Mouse (Mus musculus): ENCODE measurements around the gene Tango6. TPM values are rescaled to one million over a fixed set of nuclear protein-coding genes. Genes with fewer than 3 reads are reported as not detected.
"Not testable (repeated sequence)": the region's sequence is repeated elsewhere in the genome, so short reads cannot be mapped to it uniquely, and the experiment has no call there.

Tango6 gene
- total RNA-seq, 2 experiments from 2014 or later = 9.5 to 14.2 TPM

DNA sequence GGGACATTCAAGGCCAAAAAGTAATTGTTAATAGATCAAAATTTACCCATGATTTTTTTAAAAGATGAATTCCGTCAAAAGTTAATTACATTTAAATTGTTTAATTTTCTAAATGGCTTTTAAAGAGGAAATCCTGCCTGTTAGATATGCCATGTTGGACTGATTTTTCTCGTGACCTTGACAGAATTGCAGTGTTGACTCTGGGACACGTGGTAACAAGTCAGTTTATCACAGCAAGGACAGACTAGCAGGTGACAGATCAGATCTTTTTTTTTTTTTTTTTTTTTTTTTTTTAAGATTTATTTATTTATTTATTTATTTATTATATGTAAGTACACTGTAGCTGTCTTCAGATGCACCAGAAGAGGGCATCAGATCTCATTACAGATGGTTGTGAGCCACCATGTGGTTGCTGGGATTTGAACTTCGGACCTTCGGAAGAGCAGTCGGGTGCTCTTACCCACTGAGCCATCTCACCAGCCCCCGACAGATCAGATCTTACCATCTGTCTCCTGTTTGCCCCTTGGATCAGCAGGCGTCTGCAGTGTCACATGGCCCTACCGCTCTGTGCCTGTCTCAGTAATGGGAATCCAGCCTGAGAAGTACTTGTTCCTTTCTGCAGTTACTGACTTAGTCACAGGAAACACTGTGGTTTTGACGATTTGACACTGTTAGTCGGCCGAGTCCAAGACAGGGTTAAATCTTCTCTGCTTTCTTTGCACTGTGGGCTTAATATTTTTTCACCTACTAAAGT, 119.7 kb downstream of the Tango6 start:
- not testable (repeated sequence) for ATAC-seq (replicated peaks; ENCODE audit: low FRiP score, low TSS enrichment, poor library complexity, severe bottlenecking)

DNA sequence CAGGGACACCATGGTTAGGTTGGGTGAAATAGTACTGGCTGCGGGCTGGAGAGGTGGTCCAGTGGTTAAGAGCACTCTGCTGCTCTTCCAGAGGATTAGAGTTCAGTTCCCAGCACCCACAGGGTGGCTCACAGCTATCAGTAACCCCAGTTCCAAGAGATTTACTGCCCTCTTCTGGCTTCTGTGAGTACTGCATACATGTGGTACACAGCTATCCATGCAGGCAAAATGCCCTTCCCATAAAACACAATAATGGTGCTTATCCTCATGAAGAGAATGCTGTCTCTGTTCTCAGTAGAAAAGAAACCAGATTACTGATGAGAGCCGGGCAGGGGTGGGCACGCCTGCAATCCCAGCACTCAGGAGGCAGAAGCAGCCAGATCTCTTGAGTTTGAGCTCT, 123.0 kb downstream of the Tango6 start:
- no peak for ATAC-seq (replicated peaks; ENCODE audit: low FRiP score, low TSS enrichment, poor library complexity, severe bottlenecking)

GRCm38 (mm10) chr8:106807461-106807860, 124.6 kb downstream of the Tango6 start:
- no peak for ATAC-seq (replicated peaks; ENCODE audit: low FRiP score, low TSS enrichment, poor library complexity, severe bottlenecking)

- no peak for ATAC-seq (replicated peaks; ENCODE audit: low FRiP score, low TSS enrichment, poor library complexity, severe bottlenecking)
These were observed 126.9 kb downstream of the Tango6 start for GRCm38 (mm10) chr8:106809726-106810125.

- no peak for ATAC-seq (replicated peaks; ENCODE audit: low FRiP score, low TSS enrichment, poor library complexity, severe bottlenecking)
These were observed 127.5 kb downstream of the Tango6 start for GRCm38 (mm10) chr8:106810406-106810805.

- ATAC-seq (replicated peaks; ENCODE audit: low FRiP score, low TSS enrichment, poor library complexity, severe bottlenecking) = no peak
These were observed 129.7 kb downstream of the Tango6 start for GRCm38 (mm10) chr8:106812560-106812959.

- no peak for ATAC-seq (replicated peaks; ENCODE audit: low FRiP score, low TSS enrichment, poor library complexity, severe bottlenecking)
These were observed 133.7 kb downstream of the Tango6 start for GRCm38 (mm10) chr8:106816431-106817170.

GRCm38 (mm10) chr8:106817171-106817545, 134.3 kb downstream of the Tango6 start:
- no peak for ATAC-seq (replicated peaks; ENCODE audit: low FRiP score, low TSS enrichment, poor library complexity, severe bottlenecking)

GRCm38 (mm10) chr8:106818626-106819515, 136.0 kb downstream of the Tango6 start:
- no peak for ATAC-seq (replicated peaks; ENCODE audit: low FRiP score, low TSS enrichment, poor library complexity, severe bottlenecking)

DNA sequence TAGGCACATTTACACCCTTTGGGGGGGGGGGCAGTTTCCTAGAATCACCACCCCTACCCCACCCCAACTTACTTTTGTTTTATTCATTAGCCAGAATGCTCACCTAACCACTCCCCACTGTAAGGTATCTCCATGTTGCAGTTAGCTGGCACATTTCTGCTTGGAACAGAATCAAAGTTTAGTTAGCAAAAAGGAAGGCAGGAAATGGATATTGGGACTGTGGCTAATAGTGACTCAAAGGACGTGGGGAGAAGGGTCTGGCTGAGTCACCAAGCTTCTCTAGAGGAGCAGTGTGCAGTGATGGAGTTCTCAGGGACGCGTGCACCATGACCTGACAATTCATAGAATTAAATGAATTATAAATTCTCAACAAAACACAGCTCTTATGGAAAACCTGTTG, 136.7 kb downstream of the Tango6 start:
- no peak for ATAC-seq (replicated peaks; ENCODE audit: low FRiP score, low TSS enrichment, poor library complexity, severe bottlenecking)

DNA sequence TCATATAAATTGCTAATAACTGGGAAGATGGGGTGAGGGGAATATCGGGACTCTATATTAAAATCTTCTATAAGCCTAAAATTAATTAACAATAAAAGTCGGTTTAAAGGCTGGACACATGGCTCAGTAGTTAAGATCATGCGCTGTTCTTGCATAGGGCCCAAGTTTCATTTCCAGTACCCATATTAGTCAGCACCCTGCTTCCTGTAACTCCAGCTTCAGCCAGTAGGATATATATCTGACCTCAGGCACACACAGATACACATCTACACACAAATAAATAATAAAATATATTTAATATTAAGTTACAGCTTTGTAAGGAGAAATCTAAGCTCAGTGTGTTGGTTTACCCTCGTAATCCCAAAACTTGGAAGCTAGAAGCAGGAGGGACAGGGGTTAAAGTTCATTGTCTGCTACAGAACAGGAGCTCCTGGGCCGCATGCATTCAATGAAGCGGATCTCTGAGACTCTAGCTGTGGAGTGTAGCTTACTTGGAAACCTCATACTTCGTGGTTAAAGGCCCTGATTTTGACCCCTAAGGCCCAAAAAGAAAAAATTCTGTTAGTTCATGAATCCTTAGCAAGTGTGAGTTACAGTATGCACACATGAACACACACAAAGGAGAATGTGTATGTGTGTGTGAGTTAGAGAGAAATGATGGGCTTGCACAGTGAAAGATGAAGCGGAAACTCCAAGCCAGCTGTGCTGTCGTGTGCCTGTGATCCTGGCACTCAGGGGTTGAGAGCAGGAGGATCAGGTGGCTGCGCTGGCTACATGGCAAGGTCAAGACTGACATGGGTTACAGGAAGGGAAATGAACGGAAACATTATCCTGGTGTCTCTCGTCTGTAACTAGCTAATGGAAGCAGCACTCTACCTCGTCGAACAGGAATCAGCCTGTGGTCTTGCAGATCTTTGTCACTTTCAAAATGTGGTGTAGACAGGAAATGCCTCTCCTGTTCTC, 138.0 kb downstream of the Tango6 start:
- no peak for ATAC-seq (replicated peaks; ENCODE audit: low FRiP score, low TSS enrichment, poor library complexity, severe bottlenecking)

- ATAC-seq (replicated peaks; ENCODE audit: low FRiP score, low TSS enrichment, poor library complexity, severe bottlenecking) = no peak; the same call in 1 of the 2 replicates
These were observed 146.1 kb downstream of the Tango6 start for GRCm38 (mm10) chr8:106828921-106829320.

- ATAC-seq (replicated peaks; ENCODE audit: low FRiP score, low TSS enrichment, poor library complexity, severe bottlenecking) = no peak
These were observed 146.7 kb downstream of the Tango6 start for GRCm38 (mm10) chr8:106829526-106830045.

GRCm38 (mm10) chr8:106834899-106835298, 152.0 kb downstream of the Tango6 start:
- no peak for ATAC-seq (replicated peaks; ENCODE audit: low FRiP score, low TSS enrichment, poor library complexity, severe bottlenecking)

DNA sequence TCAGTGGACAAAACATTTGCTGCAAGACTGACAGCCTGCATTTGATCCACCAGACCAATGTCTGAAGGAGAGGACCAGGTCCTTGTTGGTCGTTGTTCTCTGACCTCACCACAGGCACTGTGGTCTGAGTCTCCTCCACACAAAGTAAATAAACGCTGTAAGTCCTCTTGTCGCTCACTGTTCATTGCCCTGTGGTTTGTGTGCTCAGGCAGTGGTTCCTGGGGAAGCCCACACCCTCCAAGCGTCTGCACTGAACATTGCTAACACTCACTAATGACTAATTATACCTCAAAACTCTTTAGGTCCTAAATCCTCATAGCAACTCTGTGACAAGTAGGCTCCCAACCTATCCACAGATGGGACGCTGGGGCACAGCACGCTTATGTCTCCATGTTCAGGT, 153.7 kb downstream of the Tango6 start:
- no peak for ATAC-seq (replicated peaks; ENCODE audit: low FRiP score, low TSS enrichment, poor library complexity, severe bottlenecking)

DNA sequence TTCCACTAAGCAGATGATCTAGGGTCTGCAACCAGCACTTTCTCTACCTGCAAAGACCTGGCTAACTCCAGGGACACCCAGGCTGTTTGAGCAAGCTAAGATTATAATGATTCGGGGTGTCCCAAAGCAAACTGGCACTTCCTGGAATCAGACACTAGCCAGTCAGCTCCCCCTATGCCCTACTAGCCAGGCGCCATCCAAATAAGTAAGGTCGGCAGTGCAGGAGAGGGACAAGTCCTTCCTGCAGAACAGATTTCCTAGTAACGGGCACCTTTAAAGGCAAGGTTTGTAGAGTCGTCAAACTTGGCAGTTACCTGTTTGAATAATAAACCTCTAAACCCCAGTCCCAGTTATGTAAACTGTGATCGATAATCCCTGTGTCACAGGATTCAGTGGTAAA, 155.9 kb downstream of the Tango6 start:
- no peak for ATAC-seq (replicated peaks; ENCODE audit: low FRiP score, low TSS enrichment, poor library complexity, severe bottlenecking)

DNA sequence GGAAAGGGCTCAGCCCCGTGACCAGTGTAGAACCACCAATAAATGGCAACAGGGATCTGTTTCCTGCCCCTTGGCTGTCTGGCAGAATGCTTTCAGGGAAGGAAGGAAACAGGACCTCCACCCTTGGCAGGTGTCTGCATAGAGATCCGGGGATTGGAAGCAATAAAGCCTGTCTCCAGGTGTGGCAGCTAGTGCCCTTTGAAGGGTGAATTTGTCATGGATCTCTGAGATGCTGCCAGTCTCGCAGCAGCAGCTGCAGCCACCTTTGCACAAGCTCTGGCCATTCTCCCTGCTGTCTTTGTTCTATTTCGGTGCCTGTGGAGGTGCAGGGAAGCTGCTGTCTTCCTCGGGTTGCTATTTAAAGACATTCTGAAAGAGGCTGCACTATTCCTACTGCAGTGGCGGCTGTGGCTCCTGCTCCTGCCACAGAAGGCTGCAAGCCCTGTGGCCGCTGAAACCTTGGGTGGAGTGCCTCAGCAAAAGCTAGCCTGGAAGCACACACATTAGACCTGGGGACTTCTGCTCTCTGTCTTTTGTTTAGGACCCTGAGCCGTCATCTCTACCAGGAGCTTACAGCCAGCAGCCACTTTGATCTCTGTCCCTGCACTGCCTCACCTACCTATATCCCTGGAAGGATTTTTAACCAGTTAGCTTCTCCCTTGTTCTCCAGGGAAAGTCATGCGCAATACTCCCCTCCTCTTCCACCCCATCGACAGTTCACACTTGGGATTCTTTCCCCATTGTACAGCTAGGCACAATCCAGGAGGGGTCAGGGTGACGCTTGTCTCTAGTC, 156.5 kb downstream of the Tango6 start:
- ATAC-seq (replicated peaks; ENCODE audit: low FRiP score, low TSS enrichment, poor library complexity, severe bottlenecking) = no peak

DNA sequence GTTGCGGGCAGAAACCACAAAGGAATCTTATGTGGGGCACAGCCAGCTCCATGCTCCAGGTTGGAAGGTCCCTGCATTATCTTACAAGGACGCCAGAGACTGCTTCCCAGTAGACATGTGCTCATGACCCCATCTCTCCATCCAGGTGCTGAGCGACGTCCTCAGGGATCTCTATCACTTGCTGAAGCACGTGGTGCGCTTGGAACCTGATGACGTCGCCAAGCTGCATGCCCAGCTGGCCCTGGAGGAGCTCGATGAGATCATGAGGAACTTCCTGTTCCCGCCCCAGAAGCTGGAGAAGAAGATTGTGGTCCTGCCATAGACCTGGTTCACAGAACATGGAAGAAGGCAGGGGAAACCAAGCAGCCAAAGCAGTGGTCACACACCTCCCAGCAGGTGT, 167.2 kb downstream of the Tango6 start:
- no peak for ATAC-seq (replicated peaks; ENCODE audit: low FRiP score, low TSS enrichment, poor library complexity, severe bottlenecking)
